Mouse (Mus musculus) E14TG2a.4 (cell line): ENCODE data around the gene Csnk1e.

Experiments used
- CTCF ChIP-seq: conservative IDR thresholded peaks from 2 replicates; pipeline ENCODE4 v1.5.1; 2014; ENCODE audit warnings: low read length
- NANOG ChIP-seq: IDR thresholded peaks from 2 replicates; pipeline ENCODE4 v1.6.1; 2014; ENCODE audit warnings: borderline replicate concordance, low read length, mixed read lengths
- POU5F1 ChIP-seq: IDR thresholded peaks from 2 replicates; pipeline ENCODE4 v1.6.1; 2014; ENCODE audit warnings: low read length, borderline replicate concordance

DNA sequence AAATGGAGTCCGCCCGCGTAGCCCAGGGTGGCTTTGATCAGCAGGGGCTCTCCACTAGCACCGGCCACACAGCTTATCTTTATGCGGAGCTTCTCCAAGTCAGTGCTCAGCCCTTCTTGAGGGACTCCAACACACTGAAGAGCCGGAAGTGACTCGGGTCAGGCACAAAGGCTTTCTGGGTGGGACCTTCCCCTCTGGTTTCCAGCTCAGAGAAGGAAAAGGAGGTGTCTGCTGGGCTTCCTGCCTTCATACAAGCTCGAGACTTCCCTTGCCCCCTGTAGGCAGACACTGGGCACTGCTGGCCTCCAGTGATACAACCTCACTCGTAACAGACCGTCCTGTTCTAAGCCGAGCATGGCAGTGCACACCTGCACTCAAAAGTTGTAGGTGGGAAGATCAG is 58.6 kb downstream of the Csnk1e start:
- TF ChIP-seq CTCF (peak; percentile 76), POU5F1 (no peak), NANOG (no peak)
